Mouse (Mus musculus): ENCODE results near the gene Hist1h2bn.
A peak's percentile ranks its signal among the peaks of the same experiment; 100 is the strongest.
"Not testable (repeated sequence)": the region's sequence is repeated elsewhere in the genome, so short reads cannot be mapped to it uniquely, and the experiment has no call there.

The Hist1h2bn gene

DNA sequence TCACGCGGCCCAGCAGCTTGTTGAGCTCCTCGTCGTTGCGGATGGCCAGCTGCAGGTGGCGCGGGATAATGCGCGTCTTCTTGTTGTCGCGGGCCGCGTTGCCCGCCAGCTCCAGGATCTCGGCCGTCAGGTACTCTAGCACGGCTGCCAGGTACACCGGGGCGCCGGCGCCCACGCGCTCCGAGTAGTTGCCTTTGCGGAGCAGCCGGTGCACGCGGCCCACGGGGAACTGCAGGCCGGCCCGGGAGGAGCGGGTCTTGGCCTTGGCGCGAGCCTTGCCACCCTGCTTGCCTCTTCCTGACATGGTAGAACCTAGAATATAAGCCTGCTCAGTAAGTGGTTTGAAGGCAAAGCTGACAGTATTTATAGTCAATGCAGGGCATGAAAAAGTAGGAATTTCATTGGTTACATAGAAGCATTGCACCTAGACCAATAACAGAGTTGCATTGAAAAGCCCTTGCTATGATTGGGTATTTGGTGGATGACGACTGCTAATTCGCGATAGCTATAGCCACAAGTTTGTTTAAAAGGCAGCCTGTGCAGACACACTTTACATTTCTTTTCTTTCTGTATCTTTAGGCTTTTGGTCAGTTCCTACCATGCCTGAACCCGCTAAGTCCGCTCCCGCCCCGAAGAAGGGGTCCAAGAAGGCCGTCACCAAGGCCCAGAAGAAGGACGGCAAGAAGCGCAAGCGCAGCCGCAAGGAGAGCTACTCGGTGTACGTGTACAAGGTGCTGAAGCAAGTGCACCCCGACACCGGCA lies at the start of gene Hist1h2bn, which contains the start of gene Hist1h2ak:
Gene Hist1h2bn (plus strand): TSS at position 600 of the 762 bp plus-strand sequence.
Gene Hist1h2ak (minus strand): TSS at position 304 of the 762 bp plus-strand sequence.
- peak; percentile 86 for DNase-seq (ENCODE audit: low spot score)

DNA sequence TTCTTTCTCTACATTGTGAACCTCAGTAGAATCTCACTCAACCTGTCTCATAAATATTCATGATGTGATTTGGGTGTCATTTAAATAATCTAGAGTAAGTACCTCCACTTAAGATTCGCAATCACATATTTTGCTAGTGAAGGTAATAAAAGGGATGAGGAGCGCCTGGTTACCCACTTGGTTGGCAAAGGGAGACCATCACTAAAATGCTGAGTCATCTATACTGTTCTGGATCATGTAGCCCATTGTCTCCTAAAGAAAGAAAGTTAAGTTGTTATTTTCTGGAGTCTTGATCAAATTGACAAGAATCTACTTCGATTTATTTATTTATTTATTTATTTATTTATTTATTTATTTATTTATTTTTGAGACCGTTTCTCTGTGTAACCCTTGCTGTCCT lies 47.3 kb upstream of the Hist1h2bn start:
- DNase-seq (ENCODE audit: low spot score): no peak

DNA sequence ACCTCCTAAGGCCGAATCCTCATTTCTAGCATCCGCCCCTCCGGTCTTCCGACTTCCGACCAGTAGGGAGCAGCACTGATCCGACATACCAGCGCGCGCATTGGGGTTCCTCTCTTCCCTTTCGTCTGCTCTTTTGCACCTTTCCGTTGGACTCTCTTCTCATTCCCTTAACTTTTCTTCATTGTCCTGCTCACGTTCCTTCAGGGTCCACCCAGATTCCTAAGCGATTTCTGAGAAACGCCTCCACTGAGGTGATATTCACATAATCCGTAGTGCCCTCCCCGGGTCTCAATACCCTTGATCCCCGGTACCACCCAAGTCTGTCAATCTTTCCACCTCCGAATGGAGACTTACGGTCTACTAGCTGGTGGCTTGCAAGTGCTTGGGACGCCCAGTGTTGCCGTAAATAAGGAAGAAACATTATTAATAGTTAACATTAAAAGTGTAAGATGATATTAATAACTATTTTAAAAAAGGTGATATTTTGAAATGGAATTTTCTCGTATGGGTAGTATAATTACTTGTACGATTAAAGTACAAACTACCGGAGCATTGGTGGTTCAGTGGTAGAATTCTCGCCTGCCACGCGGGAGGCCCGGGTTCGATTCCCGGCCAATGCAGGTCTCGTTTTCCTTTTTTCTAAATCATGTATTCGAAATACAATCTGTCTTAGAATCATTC lies 43.8 kb upstream of the Hist1h2bn start:
- DNase-seq (ENCODE audit: low spot score): peak; percentile 92

DNA sequence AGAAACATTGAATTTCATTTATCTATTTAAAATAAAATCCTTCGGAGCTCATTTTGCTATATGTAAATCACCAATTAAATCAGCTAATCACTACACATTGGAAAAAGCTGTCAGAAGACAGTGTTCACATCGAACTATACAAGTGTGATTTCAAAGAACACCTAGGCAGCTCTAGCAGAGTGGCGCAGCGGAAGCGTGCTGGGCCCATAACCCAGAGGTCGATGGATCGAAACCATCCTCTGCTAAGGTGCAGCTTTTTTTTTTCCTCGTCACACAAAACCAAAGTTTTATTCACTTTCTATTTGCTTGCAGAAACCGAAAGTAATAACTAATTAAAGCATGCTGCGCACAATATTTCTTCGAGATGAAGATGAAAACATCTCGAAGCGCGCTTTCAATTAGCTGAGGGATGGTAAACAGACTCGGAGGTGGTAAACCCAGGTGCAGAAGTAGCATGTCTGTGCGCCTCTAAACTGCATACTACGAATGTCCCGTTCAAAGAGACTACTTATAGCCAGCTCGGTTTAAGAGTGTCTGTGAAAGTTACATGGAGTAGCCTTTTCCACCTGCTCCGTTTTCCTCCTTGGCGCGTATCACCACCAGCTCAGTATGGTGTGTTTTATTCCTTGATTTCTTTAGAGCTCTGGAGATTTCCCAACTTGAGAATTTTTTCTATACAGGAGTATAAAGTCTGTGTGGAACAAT lies 43.0 kb upstream of the Hist1h2bn start:
- peak; percentile 78 for DNase-seq (ENCODE audit: low spot score)

DNA sequence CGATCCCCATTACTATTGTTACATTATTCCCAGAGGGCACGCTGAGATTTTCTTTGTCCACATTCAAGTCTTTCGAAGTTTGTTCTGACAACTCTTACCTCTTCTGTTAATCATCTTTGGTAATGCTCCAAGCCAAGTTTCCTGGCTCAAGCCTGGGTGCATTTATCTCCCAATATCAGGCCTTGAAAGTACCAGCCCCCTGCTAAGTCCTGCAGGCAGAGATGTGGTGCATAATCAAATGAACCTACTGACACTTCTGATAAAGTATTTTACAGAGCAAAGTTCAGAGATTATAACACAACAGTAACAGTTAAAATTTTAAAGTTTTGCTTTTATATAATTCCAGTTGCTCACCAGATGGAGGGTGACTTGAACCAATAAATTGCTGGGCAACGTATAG lies 42.2 kb upstream of the Hist1h2bn start:
- DNase-seq (ENCODE audit: low spot score): no peak

DNA sequence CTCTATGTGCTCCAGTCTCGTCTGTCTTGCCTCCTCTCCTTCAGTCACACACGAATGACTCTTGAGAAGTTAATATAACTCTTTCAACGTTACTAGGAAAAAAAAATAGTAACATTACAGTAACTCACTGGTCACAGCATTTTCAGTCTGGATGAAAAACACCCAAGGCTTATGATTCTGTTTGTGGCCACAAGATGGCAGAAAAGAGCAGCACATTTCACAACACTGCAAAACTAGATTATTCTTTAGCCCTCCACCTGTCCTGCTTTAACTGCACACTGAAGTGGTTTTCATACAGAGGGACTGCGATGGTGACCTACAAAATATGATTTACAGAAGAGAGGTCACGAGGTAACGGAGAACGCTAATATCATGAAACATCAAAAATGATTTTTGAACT lies 39.2 kb upstream of the Hist1h2bn start:
- no peak for DNase-seq (ENCODE audit: low spot score)

- DNase-seq (ENCODE audit: low spot score): no peak
Observed at GRCm38 (mm10) chr13:21715131-21715863, 38.6 kb upstream of the Hist1h2bn start.

- peak; percentile 97 for DNase-seq (ENCODE audit: low spot score)
Observed at GRCm38 (mm10) chr13:21715864-21716539, 37.9 kb upstream of the Hist1h2bn start, which contains the start of the genes Hist1h2bl and Hist1h2ai. Gene Hist1h2bl, minus strand, starts transcription at chr13:21716143. Gene Hist1h2ai, plus strand, starts transcription at chr13:21716422.

GRCm38 (mm10) chr13:21716540-21717391 lies 37.2 kb upstream of the Hist1h2bn start:
- not testable (repeated sequence) for DNase-seq (ENCODE audit: low spot score)

- DNase-seq (ENCODE audit: low spot score): peak; percentile 89
Observed at GRCm38 (mm10) chr13:21717397-21718357, 36.2 kb upstream of the Hist1h2bn start, which contains the start of gene Hist1h3h. Gene Hist1h3h, plus strand, starts transcription at chr13:21717659.

- DNase-seq (ENCODE audit: low spot score): no peak
Observed at GRCm38 (mm10) chr13:21718381-21719080, 35.4 kb upstream of the Hist1h2bn start.

DNA sequence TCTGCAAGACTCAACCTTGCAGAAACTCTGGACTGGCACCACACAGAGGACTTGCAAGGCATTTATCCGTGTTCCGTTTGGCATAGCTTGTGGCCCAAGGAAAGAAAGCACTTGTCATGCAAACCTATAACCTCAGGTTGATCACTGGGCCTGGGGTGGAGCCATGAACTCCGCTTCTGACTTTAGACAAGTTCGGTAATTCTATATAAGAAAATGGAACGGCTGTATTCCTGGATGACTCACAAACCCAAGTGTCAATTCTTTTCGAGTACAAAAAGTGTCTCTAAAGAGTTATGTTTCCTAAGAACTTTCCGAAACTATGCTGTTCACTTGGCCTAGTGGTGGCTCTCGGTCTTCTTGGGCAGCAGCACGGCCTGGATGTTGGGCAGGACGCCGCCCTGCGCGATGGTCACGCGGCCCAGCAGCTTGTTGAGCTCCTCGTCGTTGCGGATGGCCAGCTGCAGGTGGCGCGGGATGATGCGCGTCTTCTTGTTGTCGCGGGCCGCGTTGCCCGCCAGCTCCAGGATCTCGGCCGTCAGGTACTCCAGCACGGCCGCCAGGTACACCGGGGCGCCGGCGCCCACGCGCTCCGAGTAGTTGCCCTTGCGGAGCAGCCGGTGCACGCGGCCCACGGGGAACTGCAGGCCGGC lies 32.7 kb upstream of the Hist1h2bn start:
- not testable (repeated sequence) for DNase-seq (ENCODE audit: low spot score)

GRCm38 (mm10) chr13:21721757-21722372 lies 32.1 kb upstream of the Hist1h2bn start, which contains the start of gene Hist1h2bm:
Gene Hist1h2bm, plus strand, starts transcription at chr13:21722044.
- DNase-seq (ENCODE audit: low spot score): peak; percentile 90

DNA sequence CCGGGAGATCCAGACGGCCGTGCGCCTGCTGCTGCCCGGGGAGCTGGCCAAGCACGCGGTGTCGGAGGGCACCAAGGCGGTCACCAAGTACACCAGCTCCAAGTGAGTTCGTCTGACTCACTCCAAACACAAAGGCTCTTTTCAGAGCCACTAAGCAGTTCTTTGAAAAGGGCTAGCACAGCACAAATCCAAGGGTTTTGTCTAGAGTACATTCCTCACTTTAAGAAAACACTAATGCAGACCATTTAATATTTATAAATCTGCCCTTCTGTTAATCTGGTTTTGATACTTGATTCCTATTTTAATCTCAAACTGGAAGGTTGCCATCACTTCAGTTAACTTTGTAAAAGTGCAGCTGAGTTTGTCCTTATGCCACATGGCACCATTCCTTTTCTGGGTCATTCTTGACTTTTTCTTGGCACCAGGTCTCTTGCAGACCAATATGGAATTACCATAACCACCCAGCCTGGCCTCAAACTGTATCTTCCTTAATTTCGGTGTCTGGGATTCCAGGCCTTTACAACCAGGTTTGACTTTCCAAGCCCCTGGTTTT lies 31.5 kb upstream of the Hist1h2bn start:
- DNase-seq (ENCODE audit: low spot score): no peak

GRCm38 (mm10) chr13:21722993-21723836 lies 30.7 kb upstream of the Hist1h2bn start:
- DNase-seq (ENCODE audit: low spot score): no peak

Data from layer of hippocampus, adult 9-10 months (tissue).